Mouse (Mus musculus) intestine, postnatal 0 days (tissue): Measurements from ENCODE around the gene Anp32a. TPM values are rescaled to one million over a fixed set of nuclear protein-coding genes. Genes with fewer than 3 reads are reported as not detected.

Experiments
- ATAC-seq: fragments of 200-750 bp; cut with Nextera tagmentation; 2 replicates; pipeline ENCODE4 v1.8.0; 2017; ENCODE audit warnings: mild to moderate bottlenecking, moderate TSS enrichment, moderate library complexity
- H3K27ac ChIP-seq: fragments of 300-500 bp; sonication (generic); 2 replicates; pipeline ENCODE4 v1.5.1; 2014; ENCODE audit warnings: mild to moderate bottlenecking, low read depth, low read length, moderate library complexity
- H3K27me3 ChIP-seq: fragments of 300-500 bp; sonication (generic); replicated peaks from 2 replicates; pipeline ENCODE4 v1.6.1; 2014; ENCODE audit warnings: low read length, mixed read lengths; ENCODE audit not compliant: control insufficient read depth, insufficient read depth
- H3K36me3 ChIP-seq: fragments of 300-500 bp; sonication (generic); 2 replicates; pipeline ENCODE4 v1.6.1; 2014; ENCODE audit warnings: mild to moderate bottlenecking, moderate library complexity; ENCODE audit not compliant: control insufficient read depth, insufficient read depth
- H3K4me1 ChIP-seq: fragments of 300-500 bp; sonication (generic); replicated peaks from 2 replicates; pipeline ENCODE4 v1.6.1; 2014; ENCODE audit warnings: antibody characterized with exemption, low read length, mixed read lengths; ENCODE audit not compliant: control insufficient read depth, insufficient read depth
- H3K4me2 ChIP-seq: fragments of 300-500 bp; sonication (generic); replicated peaks from 2 replicates; pipeline ENCODE4 v1.6.1; 2014; ENCODE audit warnings: low read depth, mild to moderate bottlenecking, moderate library complexity
- H3K4me3 ChIP-seq: fragments of 300-500 bp; sonication (generic); 2 replicates; pipeline ENCODE4 v1.5.1; 2014; ENCODE audit warnings: low read depth, low read length
- H3K9ac ChIP-seq: fragments of 300-500 bp; sonication (generic); 2 replicates; pipeline ENCODE4 v1.6.1; 2014; ENCODE audit warnings: mild to moderate bottlenecking, low read depth, low read length
- H3K9me3 ChIP-seq: fragments of 300-500 bp; sonication (generic); 2 replicates; pipeline ENCODE4 v1.6.1; 2016; ENCODE audit warnings: mixed run types; ENCODE audit not compliant: control insufficient read depth
- CTCF ChIP-seq: sonication (generic); IDR thresholded peaks from 2 replicates; pipeline ENCODE4 v1.5.1; 2016; ENCODE audit warnings: low read depth, mild to moderate bottlenecking, control low read depth, antibody characterized with exemption, moderate library complexity
- WGBS: fragments of 180-500 bp; shearing (Covaris S2); extraction: QIAGEN DNeasy Blood & Tissue Kit; methylation state at CpG from one replicate; pipeline ENCODE4 v1.1.7; 2014; 5-methylcytosine and 5-hydroxymethylcytosine counted together
- polyA plus RNA-seq: library from polyadenylated mRNA; unstranded; fragments of >200 nt; fragmentation: Nextera tagmentation; extraction: Ambion mirVana; gene quantifications from 2 replicates; pipeline ENCODE4 v1.2.1, GENCODE M21; 2015

Anp32a gene
- polyA plus RNA-seq, 1 experiment from 2014 or later, result 57.4 TPM

GRCm38 (mm10) chr9:62364831-62365230 is 23.7 kb downstream of the Anp32a start:
- H3K27ac ChIP-seq, result no peak overlapping the region
- no peaks in the 10 kb centered on the region for H3K36me3 ChIP-seq
- H3K4me1 ChIP-seq, result peaks cover 19% of the 10 kb centered on the region; the same call in 1 of the 2 replicates
- no peaks in the 10 kb centered on the region for H3K27me3 ChIP-seq
- no peak overlapping the region for H3K4me3 ChIP-seq
- H3K9ac ChIP-seq, result no peak overlapping the region
- H3K4me2 ChIP-seq, result no peak overlapping the region
- WGBS, result 49% methylated on average over 7 of the region's 7 CpGs
- no peaks in the 10 kb centered on the region for H3K9me3 ChIP-seq
- no peak for ATAC-seq
- no peak for TF ChIP-seq CTCF

GRCm38 (mm10) chr9:62365326-62366080 is 24.4 kb downstream of the Anp32a start:
- no peak for ATAC-seq
- Histone ChIP-seq H3K4me1 (peaks cover 19% of the 10 kb centered on the region; the same call in 1 of the 2 replicates), H3K4me2 (no peak overlapping the region), H3K27me3 (no peaks in the 10 kb centered on the region), H3K36me3 (no peaks in the 10 kb centered on the region), H3K4me3 (no peak overlapping the region), H3K27ac (no peak overlapping the region), H3K9me3 (no peaks in the 10 kb centered on the region), H3K9ac (no peak overlapping the region)
- no peak for TF ChIP-seq CTCF
- 74% methylated on average over 8 of the region's 8 CpGs for WGBS

GRCm38 (mm10) chr9:62366478-62367458 is 25.7 kb downstream of the Anp32a start:
- Histone ChIP-seq H3K4me1 (peaks cover 19% of the 10 kb centered on the region; the same call in 1 of the 2 replicates), H3K9ac (no peak overlapping the region), H3K27me3 (no peaks in the 10 kb centered on the region), H3K4me3 (no peak overlapping the region), H3K4me2 (no peak overlapping the region), H3K9me3 (no peaks in the 10 kb centered on the region), H3K36me3 (no peaks in the 10 kb centered on the region), H3K27ac (no peak overlapping the region)
- WGBS, result 53% methylated on average over 23 of the region's 23 CpGs
- ATAC-seq, result no peak
- no peak for TF ChIP-seq CTCF

DNA sequence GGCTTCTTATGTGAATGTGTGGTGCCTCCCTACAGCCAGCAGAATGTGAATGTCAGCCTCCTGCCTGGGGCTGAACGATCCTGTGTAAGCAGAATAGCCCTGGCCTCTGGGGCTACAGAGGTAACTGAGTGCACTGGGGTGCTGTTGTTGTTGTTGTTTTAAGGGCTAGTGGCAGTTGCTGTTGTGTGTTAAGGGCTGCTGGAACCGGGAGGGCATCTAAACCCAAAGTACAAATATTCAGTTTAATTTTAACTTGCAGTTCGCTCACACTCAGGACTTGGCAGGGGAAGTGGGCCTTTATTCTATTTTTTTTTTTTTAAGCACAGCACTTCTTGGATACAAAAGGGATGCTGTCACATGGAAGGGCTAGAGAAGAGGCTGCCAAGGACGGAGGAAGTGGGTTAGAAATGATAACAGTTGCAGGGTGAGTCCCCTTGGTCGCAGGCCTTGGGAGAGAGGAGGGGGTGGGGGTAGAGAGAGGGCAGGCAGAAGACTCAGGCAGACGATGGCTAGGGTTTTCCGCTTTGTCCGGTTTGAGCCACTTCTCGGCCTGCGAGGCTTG is 26.5 kb downstream of the Anp32a start:
- no peaks in the 10 kb centered on the region for H3K27me3 ChIP-seq
- H3K9me3 ChIP-seq, result no peaks in the 10 kb centered on the region
- no peak overlapping the region for H3K4me2 ChIP-seq
- no peak overlapping the region for H3K4me3 ChIP-seq
- peaks cover 19% of the 10 kb centered on the region; the same call in 1 of the 2 replicates for H3K4me1 ChIP-seq
- peaks cover 4% of the 10 kb centered on the region; the same call in 1 of the 2 replicates for H3K36me3 ChIP-seq
- 37% methylated on average over 10 of the region's 10 CpGs for WGBS
- no peak for TF ChIP-seq CTCF
- peak overlapping the region; percentile 28; the same call in 1 of the 2 replicates for H3K27ac ChIP-seq
- no peak for ATAC-seq
- H3K9ac ChIP-seq, result no peak overlapping the region

GRCm38 (mm10) chr9:62368256-62368905 is 27.3 kb downstream of the Anp32a start:
- H3K9ac ChIP-seq, result no peak overlapping the region
- no peak overlapping the region for H3K4me2 ChIP-seq
- no peaks in the 10 kb centered on the region for H3K27me3 ChIP-seq
- 0 out of 2 replicates have a peak, but pooled peaks cover 16% of the 10 kb centered on the region for H3K4me1 ChIP-seq
- no peaks in the 10 kb centered on the region for H3K9me3 ChIP-seq
- no peak overlapping the region for H3K4me3 ChIP-seq
- WGBS, result 75% methylated on average over 6 of the region's 6 CpGs
- no peak for ATAC-seq
- H3K36me3 ChIP-seq, result peaks cover 8% of the 10 kb centered on the region; the same call in 1 of the 2 replicates
- TF ChIP-seq CTCF, result no peak
- peak overlapping the region; percentile 28; the same call in 1 of the 2 replicates for H3K27ac ChIP-seq
